Comparison of ENCODE assay signal across 7 mouse cellular contexts in genomic region chr3:57276821-57277220, GRCm38 (mm10).
"Had no signal": no experiment of that assay in that cellular context is flagged by ENCODE, and none has a peak within 500 bp of the region (broad histone marks: within the 10 kb centered on the region; RNA-seq: fewer than 3 reads in every experiment).

No protein-coding gene starts in this region.

- H3K4me3 ChIP-seq: limb, embryonic 12.5 days; liver, embryonic 15.5 days; midbrain, embryonic 13.5 days; neural tube, embryonic 15.5 days had no signal

- H3K4me2 ChIP-seq: limb, embryonic 12.5 days; liver, embryonic 15.5 days; midbrain, embryonic 13.5 days; neural tube, embryonic 15.5 days had no signal

- H3K27me3 ChIP-seq: limb, embryonic 12.5 days; liver, embryonic 15.5 days; midbrain, embryonic 13.5 days; neural tube, embryonic 15.5 days had no signal

- ATAC-seq: midbrain, embryonic 13.5 days had no signal

- H3K27ac ChIP-seq: limb, embryonic 12.5 days; liver, embryonic 15.5 days; midbrain, embryonic 13.5 days; neural tube, embryonic 15.5 days had no signal

- H3K9me3 ChIP-seq: limb, embryonic 12.5 days; liver, embryonic 15.5 days; midbrain, embryonic 13.5 days; neural tube, embryonic 15.5 days had no signal

- H3K36me3 ChIP-seq: limb, embryonic 12.5 days; liver, embryonic 15.5 days; midbrain, embryonic 13.5 days; neural tube, embryonic 15.5 days had no signal

- DNase-seq: lung, postnatal 14 days; thymus, adult 2 months; thymus, postnatal 25 days had no signal

- H3K9ac ChIP-seq: limb, embryonic 12.5 days; liver, embryonic 15.5 days; midbrain, embryonic 13.5 days; neural tube, embryonic 15.5 days had no signal

- H3K4me1 ChIP-seq: limb, embryonic 12.5 days; liver, embryonic 15.5 days; midbrain, embryonic 13.5 days; neural tube, embryonic 15.5 days had no signal
